Mouse (Mus musculus) MEL-GATA-1-ER (cell line): ENCODE results near the gene Bcar3.

ENCODE experiments used
- DNase-seq: peaks from one replicate; pipeline ENCODE4 v3.0.0-alpha.2; 2012; ENCODE audit warnings: low read depth; ENCODE audit errors: extremely low read depth

Gene Bcar3

GRCm38 (mm10) chr3:122480986-122481385 is 187.1 kb downstream of the Bcar3 start:
- no peak for DNase-seq

DNA sequence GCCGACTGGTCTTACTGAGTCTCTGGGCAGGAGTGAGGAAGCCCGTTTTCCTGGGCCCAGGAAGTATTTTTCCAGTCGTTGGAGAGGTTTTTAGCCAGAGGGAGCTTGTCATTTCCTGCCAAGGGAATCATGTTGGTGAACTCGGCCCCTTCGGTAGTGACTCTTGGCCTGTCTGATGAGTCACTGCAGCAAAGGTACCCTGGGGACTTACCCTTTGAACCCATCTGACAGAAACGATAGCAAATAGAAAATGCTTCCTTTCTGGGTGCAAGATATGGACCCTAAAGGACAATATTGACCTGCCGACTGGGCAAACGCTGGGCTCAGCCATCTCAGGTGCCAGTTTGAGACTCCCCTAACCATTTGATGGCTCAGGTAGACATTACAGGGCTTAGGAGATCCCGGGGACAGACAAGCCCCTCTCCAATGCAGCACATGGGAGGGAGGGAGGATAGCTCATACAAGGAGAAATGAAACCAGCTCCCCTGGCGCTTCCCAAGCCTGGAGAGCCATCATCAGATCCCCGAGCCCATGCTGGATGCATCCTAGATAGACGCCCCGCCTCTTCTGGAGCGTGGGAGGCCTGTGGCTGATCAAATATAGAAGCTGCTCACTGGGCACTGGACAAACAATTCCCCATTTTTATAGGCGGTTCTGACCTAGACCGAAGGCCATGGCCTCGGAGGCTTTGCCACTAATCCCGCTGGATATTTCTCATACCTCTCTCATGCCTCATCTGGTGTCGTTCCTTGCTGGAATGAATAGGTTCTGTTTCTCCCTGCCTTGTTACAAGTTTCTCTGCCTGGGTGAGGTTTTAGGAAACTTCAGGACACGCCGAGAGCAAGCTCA is 188.2 kb downstream of the Bcar3 start:
- DNase-seq: no peak

DNA sequence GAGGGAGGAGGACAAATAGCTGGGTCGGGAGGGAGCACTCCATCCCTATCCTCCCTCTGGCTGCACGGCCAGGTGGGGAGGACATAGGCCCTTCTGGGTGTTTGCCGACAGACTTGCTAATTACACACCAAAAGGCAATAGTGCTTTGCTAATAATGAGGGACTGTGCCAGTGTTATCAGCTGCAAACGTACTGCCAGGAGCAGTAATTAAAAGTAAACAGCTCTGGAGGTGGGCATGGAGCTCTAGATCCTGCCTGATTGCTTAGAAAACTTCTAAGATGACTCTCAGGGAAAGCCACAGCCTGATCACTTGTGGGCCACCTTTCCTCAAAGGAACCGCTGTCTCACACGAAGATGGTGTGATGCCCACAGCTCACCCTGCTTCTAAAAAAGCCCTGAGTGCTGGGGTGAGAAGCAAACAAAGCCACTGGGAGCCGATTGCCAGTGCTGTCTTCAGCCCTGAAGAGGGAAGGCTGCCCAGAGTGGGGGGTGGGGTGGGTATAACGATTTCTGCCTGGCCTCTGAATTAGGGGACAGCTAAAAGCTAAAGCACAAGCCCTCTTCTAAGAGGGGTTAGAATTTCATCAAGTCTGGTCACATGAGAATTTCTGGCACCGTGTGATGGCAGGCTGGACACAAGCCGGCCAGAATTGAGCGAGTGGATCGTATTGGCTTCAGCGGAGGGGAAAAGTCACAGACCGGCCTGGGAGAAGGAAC is 189.3 kb downstream of the Bcar3 start:
- no peak for DNase-seq

GRCm38 (mm10) chr3:122483783-122484130 is 189.8 kb downstream of the Bcar3 start:
- DNase-seq: no peak

DNA sequence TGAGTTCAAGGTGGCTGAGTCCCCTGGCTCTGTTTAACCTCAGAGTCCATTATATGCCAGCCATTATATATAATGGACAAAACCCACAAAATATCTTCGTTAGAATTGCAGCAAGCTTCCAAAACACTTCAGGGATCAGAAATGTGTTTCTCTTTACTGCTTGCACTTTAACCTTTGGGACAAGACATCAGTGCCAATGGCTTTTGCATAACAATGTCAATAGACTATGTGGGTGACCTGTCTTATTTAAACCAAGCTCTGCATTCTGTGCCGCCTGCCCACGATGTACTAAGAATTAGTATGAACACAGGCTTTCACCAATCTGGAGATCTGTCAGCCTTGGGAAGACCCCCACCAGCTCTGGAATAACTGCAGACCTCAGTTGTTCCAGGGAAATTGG is 190.4 kb downstream of the Bcar3 start:
- DNase-seq: no peak

GRCm38 (mm10) chr3:122485699-122486098 is 191.8 kb downstream of the Bcar3 start:
- no peak for DNase-seq

DNA sequence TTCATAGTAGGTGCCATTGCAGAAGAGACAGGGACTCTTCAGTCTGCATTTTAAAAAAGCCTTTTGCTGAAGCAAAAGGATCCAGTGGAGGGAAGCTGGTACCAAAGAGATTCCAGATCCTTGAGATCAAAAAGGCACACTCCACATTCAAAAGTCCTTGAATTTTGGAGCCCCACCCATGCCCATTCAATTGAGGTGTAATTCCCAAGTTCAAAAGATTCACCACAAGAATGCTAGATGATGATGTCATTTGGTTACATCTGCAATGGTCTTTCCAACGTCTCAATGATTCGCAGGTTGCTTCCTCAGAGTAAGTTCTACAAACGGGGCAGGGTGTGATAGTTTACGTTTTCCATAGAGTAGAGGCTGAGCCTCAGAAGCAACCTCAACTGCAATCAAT is 192.3 kb downstream of the Bcar3 start:
- no peak for DNase-seq

GRCm38 (mm10) chr3:122488051-122488754 is 194.3 kb downstream of the Bcar3 start:
- no peak for DNase-seq

DNA sequence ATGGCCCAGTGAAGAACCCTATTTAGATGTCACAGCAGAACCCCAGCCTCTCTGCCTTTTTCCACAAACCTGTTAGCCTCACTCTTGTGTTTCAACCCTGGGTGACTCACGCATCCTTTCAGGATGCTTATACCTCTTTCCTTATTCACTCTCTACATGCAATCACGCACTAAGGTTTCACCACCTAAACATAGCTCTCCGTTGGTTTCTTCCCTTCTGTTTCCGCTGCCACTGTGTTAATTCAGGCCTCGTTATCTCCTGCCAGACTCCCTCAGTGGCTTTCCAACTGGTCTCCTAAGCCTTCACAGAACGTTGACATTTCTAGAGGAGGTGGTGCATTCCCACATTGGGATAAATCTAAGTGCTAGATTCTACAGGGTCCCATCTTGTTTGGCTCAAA is 196.6 kb downstream of the Bcar3 start:
- no peak for DNase-seq

- DNase-seq: no peak
Measured at GRCm38 (mm10) chr3:122492006-122492405, 198.1 kb downstream of the Bcar3 start.

DNA sequence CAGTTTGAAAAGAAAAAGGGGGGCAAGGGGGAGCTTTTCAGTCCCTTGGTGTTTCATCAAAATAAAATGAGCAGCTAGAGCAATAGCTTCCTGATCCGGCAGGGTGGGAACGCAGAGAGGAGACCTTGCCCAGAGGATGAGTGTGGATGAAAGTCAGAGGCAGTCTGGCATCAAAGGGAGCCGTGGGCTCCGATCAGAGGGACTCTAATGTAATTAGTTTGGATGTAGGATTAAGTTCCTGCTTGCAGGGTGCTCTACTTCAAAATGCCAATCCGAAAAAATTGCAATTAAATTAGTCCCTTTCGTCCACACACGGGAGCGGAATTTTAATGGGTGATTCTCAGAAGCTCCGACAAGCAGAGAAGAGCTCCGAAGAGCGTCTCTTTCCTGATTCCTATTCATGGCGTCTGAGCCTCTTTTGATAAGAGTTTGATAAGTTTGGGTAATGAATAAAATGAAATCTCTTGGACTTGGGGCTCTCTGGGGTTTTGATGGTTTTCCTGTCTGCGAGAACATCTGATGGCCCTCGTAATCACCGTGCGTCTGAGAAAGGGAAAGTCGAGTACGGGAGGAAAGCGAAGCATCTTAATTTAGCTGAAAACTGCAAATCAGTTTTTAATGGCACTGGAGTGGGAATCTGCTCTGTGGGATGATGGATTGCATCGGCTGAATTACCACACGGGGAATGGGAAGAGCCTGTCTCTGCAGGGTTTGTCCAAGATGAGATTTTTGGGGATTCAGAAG is 199.1 kb downstream of the Bcar3 start:
- no peak for DNase-seq

GRCm38 (mm10) chr3:122494764-122495163 is 200.8 kb downstream of the Bcar3 start:
- DNase-seq: no peak

DNA sequence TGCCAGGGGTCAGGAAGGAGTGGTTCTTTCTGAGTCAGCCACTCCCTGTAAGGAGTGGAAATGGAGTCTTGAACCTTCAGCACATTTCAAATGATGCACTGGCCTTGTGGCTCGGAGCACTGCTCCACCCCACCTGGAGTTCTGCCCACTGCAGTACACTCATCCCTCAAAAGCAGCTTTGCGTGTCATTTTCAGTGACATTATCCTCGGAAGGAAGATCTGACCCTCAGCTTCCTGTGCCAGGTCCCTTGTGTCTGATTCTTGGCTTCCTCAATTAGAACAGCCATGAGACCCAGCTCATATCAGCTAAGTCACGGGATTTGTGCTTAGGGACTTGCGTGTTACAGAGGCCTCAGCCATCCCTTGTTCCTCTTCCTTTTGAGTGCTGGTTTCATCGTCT is 203.9 kb downstream of the Bcar3 start:
- no peak for DNase-seq

GRCm38 (mm10) chr3:122498528-122498927 is 204.6 kb downstream of the Bcar3 start:
- DNase-seq: no peak

DNA sequence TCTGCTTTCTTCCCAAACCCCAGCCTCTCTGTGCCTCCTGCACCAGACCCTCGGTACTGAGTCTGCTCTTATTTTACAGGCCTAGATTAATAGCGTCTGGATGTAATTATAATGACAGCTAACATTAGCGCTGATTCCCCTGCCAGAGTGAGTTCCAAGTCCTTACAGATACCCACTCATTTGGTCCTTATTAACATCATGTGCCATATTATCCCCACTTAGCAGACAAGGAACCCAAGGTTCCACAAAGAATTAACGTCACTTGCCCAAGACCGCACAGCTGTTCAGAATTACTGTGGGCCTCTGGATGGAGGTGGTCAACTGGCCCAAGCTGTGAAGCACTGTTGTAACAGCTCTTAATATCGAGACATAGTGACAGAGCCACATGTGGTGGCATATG is 205.7 kb downstream of the Bcar3 start:
- DNase-seq: no peak

GRCm38 (mm10) chr3:122500929-122501328 is 207.0 kb downstream of the Bcar3 start:
- DNase-seq: no peak

- no peak for DNase-seq
Measured at GRCm38 (mm10) chr3:122506343-122506916, 212.5 kb downstream of the Bcar3 start.

DNA sequence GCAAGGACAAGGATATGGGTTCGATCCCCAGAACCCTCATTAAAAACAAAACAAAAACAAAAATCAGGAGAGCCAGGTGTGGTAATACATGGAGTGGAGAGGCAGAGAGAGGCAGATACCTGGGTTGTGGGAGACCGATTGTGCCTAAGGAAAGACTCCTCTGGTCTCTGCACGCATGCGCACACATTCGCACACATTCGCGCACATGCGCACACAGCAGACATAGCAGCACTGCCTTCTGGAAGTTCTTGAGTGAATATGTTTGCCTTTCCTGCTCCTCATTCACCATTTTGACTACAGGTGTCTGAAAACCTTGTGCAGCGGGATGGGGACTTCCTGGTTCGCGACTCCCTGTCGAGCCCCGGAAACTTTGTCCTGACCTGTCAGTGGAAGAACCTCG is 213.9 kb downstream of the Bcar3 start:
- no peak for DNase-seq

DNA sequence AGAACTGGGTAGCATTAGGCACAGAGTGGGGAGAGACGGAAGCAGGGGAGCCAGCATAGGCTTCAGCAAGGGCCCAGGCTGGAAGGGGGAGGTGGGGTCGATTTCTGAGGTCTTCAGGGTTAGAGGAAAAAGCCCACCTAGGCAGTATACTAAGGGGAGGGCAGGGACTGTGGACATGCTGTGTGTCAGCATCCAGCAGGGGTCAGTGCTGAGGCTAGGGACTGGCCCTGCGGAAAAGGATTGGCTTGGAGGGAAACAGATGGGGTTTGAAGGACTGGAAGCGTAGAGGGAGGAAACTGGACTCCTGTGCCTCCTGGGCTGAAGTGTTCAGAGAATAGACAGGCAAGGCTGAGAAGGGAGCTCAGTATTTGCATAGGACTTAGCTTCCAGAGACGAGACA is 215.1 kb downstream of the Bcar3 start:
- DNase-seq: peak; percentile 6

- no peak for DNase-seq
Measured at GRCm38 (mm10) chr3:122509534-122510239, 215.8 kb downstream of the Bcar3 start.
